Mouse (Mus musculus): ENCODE data around the gene Mmp14. TPM values are rescaled to one million over a fixed set of nuclear protein-coding genes. Genes with fewer than 3 reads are reported as not detected.

Gene Mmp14
- 20.2 and 24.9 TPM in 2 replicates for polyA plus RNA-seq (2012; ENCODE audit: insufficient read depth, insufficient read length, missing spikeins)

- peak within 1 kb of the TSS; percentile 28 for H3K27ac ChIP-seq (ENCODE audit: insufficient read depth, low read depth, low read length)
- no peak for TF ChIP-seq POLR2A (IDR thresholded peaks at IDR 0.05; ENCODE audit: borderline replicate concordance, low read depth, low read length)
- no peak for TF ChIP-seq CTCF (IDR thresholded peaks at IDR 0.05; ENCODE audit: low read depth, low read length)
- peaks cover 30% of the 10 kb centered on the region for H3K4me1 ChIP-seq (ENCODE audit: control insufficient read depth, insufficient read depth, low read length)
- H3K4me3 ChIP-seq (ENCODE audit: insufficient read depth, low read length): peak within 1 kb of the TSS; percentile 52
Observed at GRCm38 (mm10) chr14:54431334-54432077, at the start of gene Mmp14. Gene Mmp14 (plus strand): TSS chr14:54431612.

- H3K4me3 ChIP-seq (ENCODE audit: insufficient read depth, low read length): no peak overlapping the region
- H3K4me1 ChIP-seq (ENCODE audit: control insufficient read depth, insufficient read depth, low read length): peaks cover 18% of the 10 kb centered on the region
- TF ChIP-seq CTCF (IDR thresholded peaks at IDR 0.05; ENCODE audit: low read depth, low read length): no peak
- TF ChIP-seq POLR2A (IDR thresholded peaks at IDR 0.05; ENCODE audit: borderline replicate concordance, low read depth, low read length): no peak
- no peak overlapping the region for H3K27ac ChIP-seq (ENCODE audit: insufficient read depth, low read depth, low read length)
Observed at GRCm38 (mm10) chr14:54381816-54382215, 49.6 kb upstream of the Mmp14 start.

GRCm38 (mm10) chr14:54382641-54383040, 48.8 kb upstream of the Mmp14 start:
- Histone ChIP-seq H3K27ac (ENCODE audit: insufficient read depth, low read depth, low read length) (peak overlapping the region; percentile 44; the same call in 1 of the 2 replicates), H3K4me3 (ENCODE audit: insufficient read depth, low read length) (no peak overlapping the region), H3K4me1 (ENCODE audit: control insufficient read depth, insufficient read depth, low read length) (peaks cover 18% of the 10 kb centered on the region)
- no peak for TF ChIP-seq CTCF (IDR thresholded peaks at IDR 0.05; ENCODE audit: low read depth, low read length)
- no peak for TF ChIP-seq POLR2A (IDR thresholded peaks at IDR 0.05; ENCODE audit: borderline replicate concordance, low read depth, low read length)

- H3K4me3 ChIP-seq (ENCODE audit: insufficient read depth, low read length): no peak overlapping the region
- H3K4me1 ChIP-seq (ENCODE audit: control insufficient read depth, insufficient read depth, low read length): peaks cover 18% of the 10 kb centered on the region
- TF ChIP-seq POLR2A (IDR thresholded peaks at IDR 0.05; ENCODE audit: borderline replicate concordance, low read depth, low read length) (no peak), CTCF (IDR thresholded peaks at IDR 0.05; ENCODE audit: low read depth, low read length) (no peak)
- peak overlapping the region; percentile 44 for H3K27ac ChIP-seq (ENCODE audit: insufficient read depth, low read depth, low read length)
Observed at GRCm38 (mm10) chr14:54383355-54383771, 48.0 kb upstream of the Mmp14 start.

- H3K27ac ChIP-seq (ENCODE audit: insufficient read depth, low read depth, low read length): no peak overlapping the region
- H3K4me3 ChIP-seq (ENCODE audit: insufficient read depth, low read length): no peak overlapping the region
- TF ChIP-seq CTCF (IDR thresholded peaks at IDR 0.05; ENCODE audit: low read depth, low read length): no peak
- TF ChIP-seq POLR2A (IDR thresholded peaks at IDR 0.05; ENCODE audit: borderline replicate concordance, low read depth, low read length): no peak
- H3K4me1 ChIP-seq (ENCODE audit: control insufficient read depth, insufficient read depth, low read length): peaks cover 18% of the 10 kb centered on the region
Observed at GRCm38 (mm10) chr14:54384396-54384795, 47.0 kb upstream of the Mmp14 start.

- Histone ChIP-seq H3K4me1 (ENCODE audit: control insufficient read depth, insufficient read depth, low read length) (peaks cover 18% of the 10 kb centered on the region), H3K27ac (ENCODE audit: insufficient read depth, low read depth, low read length) (no peak overlapping the region), H3K4me3 (ENCODE audit: insufficient read depth, low read length) (no peak overlapping the region)
- TF ChIP-seq CTCF (IDR thresholded peaks at IDR 0.05; ENCODE audit: low read depth, low read length): no peak
- no peak for TF ChIP-seq POLR2A (IDR thresholded peaks at IDR 0.05; ENCODE audit: borderline replicate concordance, low read depth, low read length)
Observed at GRCm38 (mm10) chr14:54385968-54386618, 45.3 kb upstream of the Mmp14 start.

GRCm38 (mm10) chr14:54387546-54387945, 43.9 kb upstream of the Mmp14 start:
- Histone ChIP-seq H3K4me3 (ENCODE audit: insufficient read depth, low read length) (no peak overlapping the region), H3K4me1 (ENCODE audit: control insufficient read depth, insufficient read depth, low read length) (peaks cover 16% of the 10 kb centered on the region), H3K27ac (ENCODE audit: insufficient read depth, low read depth, low read length) (no peak overlapping the region)
- TF ChIP-seq POLR2A (IDR thresholded peaks at IDR 0.05; ENCODE audit: borderline replicate concordance, low read depth, low read length) (no peak), CTCF (IDR thresholded peaks at IDR 0.05; ENCODE audit: low read depth, low read length) (no peak)

GRCm38 (mm10) chr14:54390843-54391242, 40.6 kb upstream of the Mmp14 start:
- TF ChIP-seq CTCF (IDR thresholded peaks at IDR 0.05; ENCODE audit: low read depth, low read length) (no peak), POLR2A (IDR thresholded peaks at IDR 0.05; ENCODE audit: borderline replicate concordance, low read depth, low read length) (no peak)
- H3K4me1 ChIP-seq (ENCODE audit: control insufficient read depth, insufficient read depth, low read length): peaks cover 18% of the 10 kb centered on the region
- no peak overlapping the region for H3K4me3 ChIP-seq (ENCODE audit: insufficient read depth, low read length)
- H3K27ac ChIP-seq (ENCODE audit: insufficient read depth, low read depth, low read length): no peak overlapping the region

- Histone ChIP-seq H3K4me3 (ENCODE audit: insufficient read depth, low read length) (no peak overlapping the region), H3K27ac (ENCODE audit: insufficient read depth, low read depth, low read length) (no peak overlapping the region), H3K4me1 (ENCODE audit: control insufficient read depth, insufficient read depth, low read length) (peaks cover 35% of the 10 kb centered on the region)
- TF ChIP-seq CTCF (IDR thresholded peaks at IDR 0.05; ENCODE audit: low read depth, low read length): no peak
- no peak for TF ChIP-seq POLR2A (IDR thresholded peaks at IDR 0.05; ENCODE audit: borderline replicate concordance, low read depth, low read length)
Observed at GRCm38 (mm10) chr14:54393794-54394193, 37.6 kb upstream of the Mmp14 start.

GRCm38 (mm10) chr14:54394309-54394708, 37.1 kb upstream of the Mmp14 start:
- TF ChIP-seq CTCF (IDR thresholded peaks at IDR 0.05; ENCODE audit: low read depth, low read length) (no peak), POLR2A (IDR thresholded peaks at IDR 0.05; ENCODE audit: borderline replicate concordance, low read depth, low read length) (no peak)
- Histone ChIP-seq H3K4me3 (ENCODE audit: insufficient read depth, low read length) (no peak overlapping the region), H3K27ac (ENCODE audit: insufficient read depth, low read depth, low read length) (no peak overlapping the region), H3K4me1 (ENCODE audit: control insufficient read depth, insufficient read depth, low read length) (peaks cover 40% of the 10 kb centered on the region)

Measured in bone marrow macrophage, adult 2 months (primary cell).